Comparison of ENCODE assay signal across 10 mouse cellular contexts in the genomic region with DNA sequence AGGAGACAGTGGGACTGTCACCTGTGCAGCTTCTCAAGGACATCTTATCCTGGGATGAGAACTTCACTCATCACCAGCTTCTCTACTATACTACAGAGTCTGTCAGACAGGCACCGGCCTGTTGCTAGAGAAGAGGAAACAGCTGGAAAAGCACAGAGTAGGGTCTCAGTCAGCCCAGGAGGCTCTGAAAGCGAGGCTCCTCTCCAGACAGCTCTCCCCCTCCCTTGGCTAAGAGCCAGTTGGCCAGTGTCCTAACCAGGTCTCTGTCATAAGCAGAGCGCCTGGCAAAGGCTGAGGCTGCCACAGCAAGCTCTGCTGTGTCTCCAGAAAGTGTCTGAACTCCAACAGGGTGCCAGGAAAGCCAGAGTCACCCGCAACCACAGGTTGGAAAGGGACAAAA. TPM values are rescaled to one million over a fixed set of nuclear protein-coding genes. Genes with fewer than 3 reads are reported as not detected.
DNase-seq lines count a peak whose midpoint lies in the region; ATAC-seq and TF ChIP-seq lines count a peak whose summit lies in the region.
"Had no signal": no experiment of that assay in that cellular context is flagged by ENCODE, and none has a peak within 500 bp of the region (broad histone marks: within the 10 kb centered on the region; RNA-seq: fewer than 3 reads in every experiment).

No protein-coding gene starts in this region.

- peaks cover 4% of the 10 kb centered on the region for H3K4me1 ChIP-seq in stomach, postnatal 0 days (replicated peaks; ENCODE audit: control insufficient read depth, insufficient read depth)

- H3K4me2 ChIP-seq in stomach, postnatal 0 days (replicated peaks; ENCODE audit: low read depth), result no peak overlapping the region
- H3K4me2 ChIP-seq: limb, embryonic 12.5 days had no signal

- H3K4me3 ChIP-seq in stomach, postnatal 0 days (ENCODE audit: low read depth, low read length), result no peak overlapping the region
- H3K4me3 ChIP-seq: erythroblast, embryonic 14.5 days; limb, embryonic 12.5 days had no signal

- H3K9me3 ChIP-seq in stomach, postnatal 0 days (ENCODE audit: control insufficient read depth, low read length), result no peaks in the 10 kb centered on the region
- H3K9me3 ChIP-seq: limb, embryonic 12.5 days had no signal

- H3K36me3 ChIP-seq in stomach, postnatal 0 days (ENCODE audit: control insufficient read depth, insufficient read depth, low read length), result no peaks in the 10 kb centered on the region

- H3K27me3 ChIP-seq in stomach, postnatal 0 days (ENCODE audit: control insufficient read depth, insufficient read depth, low read length), result no peaks in the 10 kb centered on the region
- H3K27me3 ChIP-seq: limb, embryonic 12.5 days had no signal

- no peak for TF ChIP-seq EP300 in stomach, postnatal 0 days (optimal IDR thresholded peaks at IDR 0.05)

- ATAC-seq in stomach, postnatal 0 days (ENCODE audit: low FRiP score, low TSS enrichment), result peak; percentile 28; the same call in 1 of the 2 replicates

- no peak for TF ChIP-seq CTCF in stomach, postnatal 0 days (IDR thresholded peaks at IDR 0.05; ENCODE audit: low read depth)

- no peak overlapping the region for H3K9ac ChIP-seq in stomach, postnatal 0 days (ENCODE audit: low read length)
- H3K9ac ChIP-seq: limb, embryonic 12.5 days had no signal

- DNase-seq in cerebellum, postnatal 14 days, result peak; percentile 80 to 90
- DNase-seq in cerebellum, adult 8-10 months, result no peak
- peak; percentile 64 to 74 for DNase-seq in layer of hippocampus, postnatal 10 days (ENCODE audit: low spot score in 2 of 2)
- DNase-seq in layer of hippocampus, postnatal 25 days (ENCODE audit: extremely low spot score in 1 of 2, low spot score in 1 of 2), result no peak
- DNase-seq in thymus, postnatal 4 days, result peak; percentile 34
- no peak for DNase-seq in thymus, postnatal 25 days
- peak; percentile 27 for DNase-seq in stomach, postnatal 0 days (ENCODE audit: low spot score)
- no peak for DNase-seq in spleen, postnatal 10 days (ENCODE audit: low spot score in 2 of 2)

- 55% methylated on average over 4 of the region's 4 CpGs for WGBS in stomach, postnatal 0 days

- no peak overlapping the region for H3K27ac ChIP-seq in stomach, postnatal 0 days (replicated peaks)
- H3K27ac ChIP-seq: limb, embryonic 12.5 days had no signal

RNA-seq across cellular contexts. Expression of a gene that starts 3.4 kb away (rescaled TPM):
- 1 to 10 TPM; 1.8 to 2.6 TPM for total RNA-seq in layer of hippocampus, postnatal 10 days (2021)
- under 1 TPM; 0.57 to 0.99 TPM for total RNA-seq in layer of hippocampus, postnatal 25 days (2021)
- polyA plus RNA-seq in stomach, postnatal 0 days (2015; fragmentation: Nextera tagmentation; extraction: Ambion mirVana), result 0.51 and 0.53 TPM in 2 replicates
- polyA plus RNA-seq: erythroblast, embryonic 14.5 days had no signal

RNA-seq across cellular contexts. Expression of a gene that starts 9.8 kb away (rescaled TPM):
- 100 to 1,000 TPM; 255 to 337 TPM for total RNA-seq in layer of hippocampus, postnatal 10 days (2021)
- 100 to 1,000 TPM; 183 to 222 TPM for total RNA-seq in layer of hippocampus, postnatal 25 days (2021)
- 72.7 and 77.2 TPM in 2 replicates for polyA plus RNA-seq in stomach, postnatal 0 days (2015; fragmentation: Nextera tagmentation; extraction: Ambion mirVana)

RNA-seq across cellular contexts. Expression of a gene that starts 55.6 kb away (rescaled TPM):
- total RNA-seq in layer of hippocampus, postnatal 10 days (2021), result 10 to 100 TPM; 23.2 to 26.7 TPM
- 10 to 100 TPM; 20.3 to 26.7 TPM for total RNA-seq in layer of hippocampus, postnatal 25 days (2021)
- 8.1 and 8.9 TPM in 2 replicates for polyA plus RNA-seq in stomach, postnatal 0 days (2015; fragmentation: Nextera tagmentation; extraction: Ambion mirVana)

RNA-seq across cellular contexts. Expression of a gene that starts 56.2 kb away (rescaled TPM):
- 10 to 100 TPM in 1 of 2 experiments, 1 to 10 TPM in 1; 9.3 to 10.7 TPM for total RNA-seq in layer of hippocampus, postnatal 10 days (2021)
- 10 to 100 TPM; 13.5 to 14.2 TPM for total RNA-seq in layer of hippocampus, postnatal 25 days (2021)
- polyA plus RNA-seq in stomach, postnatal 0 days (2015; fragmentation: Nextera tagmentation; extraction: Ambion mirVana), result 142 and 144 TPM in 2 replicates

Comparison
In these comparisons a context has a peak if more than half of its experiments do, and no peak if none do; other contexts are left out.
1. DNase-seq: peak in cerebellum, postnatal 14 days (2 of 2), layer of hippocampus, postnatal 10 days (2 of 2), thymus, postnatal 4 days (single experiment) and stomach, postnatal 0 days (single experiment); none in cerebellum, adult 8-10 months (single experiment), layer of hippocampus, postnatal 25 days (0 of 2), thymus, postnatal 25 days (single experiment) and spleen, postnatal 10 days (0 of 2).